Mouse (Mus musculus) embryonic fibroblast, embryonic 13.5 days (primary cell): ENCODE measurements around the gene Vezt. TPM values are rescaled to one million over a fixed set of nuclear protein-coding genes. Genes with fewer than 3 reads are reported as not detected.

ENCODE experiments used
- H3K27ac ChIP-seq: 2 replicates; pipeline ENCODE4 v1.5.1; 2012; ENCODE audit warnings: low read length, control low read depth, inconsistent platforms; ENCODE audit not compliant: insufficient read depth
- H3K4me1 ChIP-seq: 2 replicates; pipeline ENCODE4 v1.6.1; 2011; ENCODE audit warnings: low read length; ENCODE audit not compliant: control insufficient read depth, insufficient read depth
- H3K4me3 ChIP-seq: 2 replicates; pipeline ENCODE4 v1.5.1; 2011; ENCODE audit warnings: mild to moderate bottlenecking, control low read depth, low read length; ENCODE audit not compliant: insufficient read depth
- CTCF ChIP-seq: IDR thresholded peaks from 2 replicates; pipeline ENCODE4 v1.5.1; 2011; ENCODE audit warnings: mild to moderate bottlenecking, control low read depth, low read length, moderate library complexity, borderline replicate concordance; ENCODE audit not compliant: insufficient read depth
- POLR2A ChIP-seq: IDR thresholded peaks from 2 replicates; pipeline ENCODE4 v1.6.1; 2011; ENCODE audit warnings: low read depth, mild to moderate bottlenecking, control low read depth, low read length, moderate library complexity
- polyA plus RNA-seq: library from polyadenylated mRNA; stranded (reverse); fragments of >200 nt; gene quantifications from 2 replicates; pipeline ENCODE4 v1.2.4, GENCODE M21; 2011; ENCODE audit warnings: low read depth; ENCODE audit not compliant: missing spikeins, insufficient read length

Vezt gene
- polyA plus RNA-seq, 1 experiment, result 32.2 TPM

DNA sequence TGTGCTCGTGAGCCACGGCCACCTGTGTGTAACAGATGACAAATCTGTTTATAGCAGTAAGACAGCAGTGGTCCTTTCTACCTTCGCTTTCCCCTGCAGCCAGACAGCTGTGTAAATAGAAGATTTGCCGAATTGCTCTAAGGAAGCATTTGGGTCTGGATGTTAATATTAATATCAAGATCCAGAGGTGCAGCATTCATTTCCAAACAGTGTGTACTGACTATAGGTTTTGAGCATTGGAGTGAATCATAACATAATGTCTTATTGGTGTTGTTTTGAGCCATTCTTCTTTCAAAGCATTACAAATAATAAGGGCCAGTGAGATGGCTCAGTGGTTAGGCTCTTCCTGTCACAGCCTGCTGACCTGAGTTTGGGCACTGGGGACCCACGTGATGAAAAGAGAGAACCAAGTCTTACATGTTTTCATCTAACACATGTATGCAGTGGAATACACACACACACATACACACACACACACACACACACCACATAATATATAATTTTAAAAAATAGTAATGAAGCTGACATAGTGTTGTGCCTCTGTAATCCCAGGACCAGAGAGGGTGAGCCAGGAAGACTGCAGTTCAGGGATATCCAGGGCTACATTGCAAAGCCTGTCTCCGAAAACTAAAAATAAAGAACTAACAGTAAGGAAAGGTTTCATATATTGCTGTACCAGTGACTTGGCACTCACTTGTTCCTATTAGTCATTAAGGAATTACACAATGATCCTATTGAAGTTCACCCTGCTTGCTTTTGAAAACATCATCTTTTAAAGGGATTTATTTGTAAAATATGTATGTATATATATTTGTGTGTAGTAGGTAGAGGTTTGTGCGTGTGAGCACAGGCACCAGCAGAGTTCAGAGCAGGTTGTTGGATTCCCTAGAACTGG is 3.0 kb upstream of the Vezt start:
- Histone ChIP-seq H3K4me1 (no peaks in the 10 kb centered on the region), H3K4me3 (no peak overlapping the region), H3K27ac (no peak overlapping the region)
- TF ChIP-seq POLR2A (no peak), CTCF (no peak)

DNA sequence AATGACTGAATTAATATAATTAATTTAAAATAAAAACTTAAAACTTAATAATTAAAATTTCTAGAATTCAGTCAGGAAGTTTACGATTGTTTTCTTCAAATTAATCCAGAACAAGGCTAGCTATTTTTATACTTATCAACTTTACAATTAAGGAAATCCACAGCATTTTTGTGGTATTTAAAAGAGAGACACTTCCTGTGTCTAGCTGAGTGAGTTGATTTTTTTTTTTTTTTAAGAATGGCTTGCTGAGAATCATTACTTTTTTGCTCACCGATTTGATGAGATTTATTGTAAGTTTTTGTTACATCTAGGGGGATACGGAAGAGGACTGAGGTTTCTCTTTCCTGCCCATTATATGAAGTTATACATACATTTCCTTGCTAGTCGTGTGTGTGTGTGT is 2.0 kb upstream of the Vezt start:
- Histone ChIP-seq H3K4me1 (no peaks in the 10 kb centered on the region), H3K4me3 (no peak overlapping the region; the same call in 1 of the 2 replicates)
- no peak for TF ChIP-seq CTCF
- TF ChIP-seq POLR2A, result no peak

DNA sequence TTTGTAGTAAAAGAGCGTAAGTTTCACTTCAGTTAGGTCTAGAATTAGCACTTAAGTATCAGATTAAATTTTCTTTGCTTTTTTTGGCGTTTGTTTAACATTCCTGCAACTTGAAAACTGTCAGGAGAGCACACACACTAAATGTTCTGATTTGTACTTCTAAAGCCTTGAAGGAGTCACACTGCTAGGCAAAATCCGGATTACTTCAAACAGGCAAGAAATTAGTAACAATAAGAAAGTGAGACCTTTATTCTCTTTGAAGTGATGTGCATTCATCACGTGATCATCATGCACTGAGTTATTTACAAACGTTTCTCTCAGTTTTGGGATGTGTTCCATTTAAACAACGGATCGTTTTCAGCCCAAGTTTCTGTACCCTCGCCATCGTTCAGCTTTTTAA is 1.6 kb upstream of the Vezt start:
- Histone ChIP-seq H3K4me3 (peak overlapping the region; percentile 19; the same call in 1 of the 2 replicates), H3K4me1 (no peaks in the 10 kb centered on the region), H3K27ac (no peak overlapping the region)
- TF ChIP-seq POLR2A (no peak), CTCF (no peak)

More for the DNA sequence above, 2.0 kb upstream of the Vezt start:
- no peak overlapping the region for H3K27ac ChIP-seq

DNA sequence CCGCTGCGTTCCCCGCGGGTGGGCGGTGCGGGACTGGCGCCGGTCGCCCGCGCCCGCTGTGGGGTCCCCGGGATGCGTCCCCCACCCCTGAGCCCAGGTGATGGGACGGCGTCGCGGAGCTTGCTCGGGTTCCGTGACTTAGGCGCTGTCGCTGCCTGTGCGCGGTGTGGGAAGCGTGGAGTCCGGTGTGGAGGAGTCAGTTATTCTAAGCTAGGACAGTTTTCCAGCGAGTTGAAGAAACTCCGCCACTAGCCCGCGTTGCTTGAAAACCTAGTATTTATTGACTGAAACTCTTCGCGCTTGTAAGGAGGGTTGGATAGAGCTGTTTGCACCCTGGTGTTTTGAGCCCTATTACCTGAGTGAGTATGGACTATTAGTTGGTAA is 750 bp upstream of the Vezt start:
- H3K27ac ChIP-seq, result no peak overlapping the region
- TF ChIP-seq CTCF (no peak), POLR2A (no peak)

DNA sequence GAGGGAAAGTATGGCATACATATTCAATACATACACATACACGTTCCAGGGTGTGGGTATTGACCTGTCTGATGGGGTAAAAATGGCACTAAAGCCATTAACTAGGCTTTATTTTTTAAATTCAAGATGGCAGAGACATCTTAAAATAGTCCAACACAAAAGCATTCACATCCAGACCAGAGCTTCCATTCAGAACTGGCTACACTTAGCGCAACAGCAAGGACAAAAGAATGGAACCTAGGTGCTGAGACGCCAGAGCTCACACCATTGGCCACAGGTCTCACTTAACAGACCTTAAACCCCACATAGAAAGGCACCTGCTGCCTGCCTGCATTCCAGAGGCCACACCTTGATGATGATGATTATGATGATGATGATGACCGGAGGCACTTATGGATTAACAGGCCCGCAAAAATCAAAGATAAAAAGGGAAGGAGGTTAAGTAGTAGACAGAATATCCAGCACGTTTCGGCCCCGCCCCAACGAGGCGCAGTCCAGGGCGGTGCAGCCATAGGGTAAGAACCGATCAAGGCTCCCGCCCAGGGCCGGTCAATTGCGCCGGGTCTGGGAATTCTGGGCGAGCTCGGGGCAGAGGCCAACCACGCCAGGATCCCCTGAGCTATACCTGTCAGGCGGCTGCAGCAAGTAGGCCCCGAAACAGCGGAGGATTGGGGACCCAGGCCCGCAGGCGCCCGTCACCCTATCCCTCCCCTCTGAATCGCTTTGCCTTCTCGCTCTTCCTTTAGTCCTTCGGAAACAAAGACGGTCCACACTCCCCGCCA is 550 bp downstream of the Vezt start:
- H3K4me1 ChIP-seq, result no peaks in the 10 kb centered on the region
- TF ChIP-seq POLR2A (no peak), CTCF (no peak)

More for the DNA sequence above, 750 bp upstream of the Vezt start:
- Histone ChIP-seq H3K4me1 (no peaks in the 10 kb centered on the region), H3K4me3 (peak overlapping the region; percentile 82)

DNA sequence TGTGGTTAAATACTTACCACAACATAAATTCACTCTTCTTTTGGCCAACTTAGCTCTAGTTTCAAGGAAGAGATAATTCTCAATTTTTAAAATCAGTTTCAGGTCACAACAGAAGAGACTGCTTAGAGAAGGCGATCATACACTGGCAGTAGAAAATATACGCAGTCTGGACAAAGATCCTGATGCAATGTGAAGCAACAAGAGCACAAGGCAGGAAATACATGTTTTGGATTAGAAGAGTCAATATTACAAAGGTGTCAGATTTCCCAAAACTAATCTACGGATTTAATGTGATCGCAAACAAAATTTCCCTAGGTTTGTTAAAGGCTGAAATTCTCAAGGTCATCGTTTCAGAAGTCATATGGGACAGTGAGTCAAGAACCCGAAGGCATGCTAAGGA is 4.5 kb downstream of the Vezt start:
- TF ChIP-seq CTCF (no peak), POLR2A (no peak)
- Histone ChIP-seq H3K4me1 (no peaks in the 10 kb centered on the region), H3K4me3 (no peak overlapping the region), H3K27ac (no peak overlapping the region; the same call in 1 of the 2 replicates)

More for the DNA sequence above, 550 bp downstream of the Vezt start:
- Histone ChIP-seq H3K4me3 (peak overlapping the region; percentile 70), H3K27ac (no peak overlapping the region)

DNA sequence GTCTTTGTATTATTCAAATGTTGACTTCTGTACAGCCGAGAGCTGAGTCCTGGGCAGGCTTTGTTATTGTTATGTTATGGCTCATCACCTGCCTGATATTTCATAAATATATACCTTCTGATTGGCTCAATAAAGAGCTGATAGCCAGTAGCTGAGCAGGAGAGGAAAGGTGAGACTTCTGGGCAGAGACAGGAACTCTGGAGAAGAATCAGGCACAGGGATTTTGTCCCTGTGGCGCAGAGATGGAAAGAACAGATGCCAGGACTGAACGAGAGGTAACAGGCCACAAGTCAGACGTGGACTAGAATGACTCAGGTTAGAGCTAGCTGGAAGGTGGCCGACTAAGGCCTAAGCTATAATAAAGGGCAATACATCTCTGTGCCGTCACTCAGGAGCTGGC is 7.1 kb downstream of the Vezt start:
- H3K4me1 ChIP-seq, result no peaks in the 10 kb centered on the region
- no peak overlapping the region for H3K4me3 ChIP-seq
- TF ChIP-seq POLR2A, result no peak
- no peak for TF ChIP-seq CTCF
- H3K27ac ChIP-seq, result no peak overlapping the region

DNA sequence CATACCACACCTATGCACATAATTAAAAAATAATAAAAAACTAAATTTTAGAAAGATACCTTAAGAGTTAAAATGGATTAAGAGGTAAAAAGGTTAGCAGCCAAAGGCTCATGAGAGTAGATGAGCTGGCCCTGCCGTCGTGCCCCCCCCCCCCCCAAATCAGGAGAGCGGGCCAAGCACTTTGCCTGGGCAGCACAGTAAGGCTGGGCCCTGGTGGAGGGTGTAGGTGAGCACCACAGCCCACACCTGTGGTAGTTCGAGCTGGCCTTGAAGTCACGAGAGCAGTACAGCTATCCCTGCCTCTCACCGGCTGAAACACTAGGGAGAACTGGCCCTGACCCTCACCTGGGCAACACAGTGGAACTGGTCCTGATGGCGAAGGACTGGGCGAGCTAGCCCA is 10.5 kb downstream of the Vezt start:
- H3K4me1 ChIP-seq, result peaks cover 6% of the 10 kb centered on the region
- no peak overlapping the region for H3K4me3 ChIP-seq
- TF ChIP-seq POLR2A (no peak), CTCF (no peak)
- H3K27ac ChIP-seq, result no peak overlapping the region

DNA sequence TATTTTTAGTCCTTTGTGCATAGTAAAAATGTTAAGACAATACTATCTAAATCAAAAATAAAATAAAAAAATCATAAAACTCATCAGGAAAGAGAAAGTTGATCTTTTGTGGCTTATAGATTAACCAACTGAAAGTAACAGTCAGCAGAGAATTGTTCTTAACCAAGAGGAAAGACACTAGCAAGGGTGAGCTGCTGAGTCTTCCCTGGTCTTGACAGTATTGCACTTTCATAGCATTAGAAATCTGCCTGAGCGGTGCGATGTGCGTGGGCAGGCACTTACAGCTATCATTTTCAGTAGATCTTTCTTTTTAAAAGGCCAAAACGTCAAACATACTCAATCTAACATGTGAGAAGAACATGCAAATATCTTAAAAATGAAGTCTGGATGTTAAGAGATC is 14.6 kb downstream of the Vezt start:
- H3K27ac ChIP-seq, result no peak overlapping the region
- no peak overlapping the region for H3K4me3 ChIP-seq
- peaks cover 12% of the 10 kb centered on the region for H3K4me1 ChIP-seq
- no peak for TF ChIP-seq POLR2A
- no peak for TF ChIP-seq CTCF

DNA sequence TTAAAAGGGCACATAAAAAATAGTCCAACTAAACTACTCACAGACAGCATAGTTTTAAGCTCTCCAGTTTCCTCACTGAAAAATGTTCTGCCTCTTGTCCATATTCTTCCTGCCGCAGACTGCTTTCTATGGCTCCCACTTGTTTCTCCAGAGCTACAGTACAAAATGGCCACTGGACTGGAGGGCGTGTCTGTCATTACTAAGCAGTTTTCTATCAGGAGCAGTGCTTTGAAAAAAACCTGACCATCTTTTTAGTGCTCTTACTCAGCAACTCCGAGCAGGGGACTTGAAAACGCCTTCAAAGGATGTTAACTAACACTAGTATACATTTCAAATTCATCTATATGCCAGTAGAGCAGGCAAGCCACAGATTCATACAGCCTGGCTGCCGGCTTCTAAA is 15.0 kb downstream of the Vezt start:
- Histone ChIP-seq H3K4me1 (peaks cover 12% of the 10 kb centered on the region), H3K4me3 (no peak overlapping the region), H3K27ac (no peak overlapping the region)
- TF ChIP-seq POLR2A, result no peak
- TF ChIP-seq CTCF, result no peak
